Mouse (Mus musculus) left cerebral cortex, postnatal 25 days (tissue): Measurements from ENCODE around the gene Wdr76. TPM values are rescaled to one million over a fixed set of nuclear protein-coding genes. Genes with fewer than 3 reads are reported as not detected.
"Not testable (repeated sequence)": the region's sequence is repeated elsewhere in the genome, so short reads cannot be mapped to it uniquely, and the experiment has no call there.

Experiments
- DNase-seq, 2 experiments: peaks; one replicate each; pipeline ENCODE4 v3.0.0; 2022; ENCODE audit warnings: low spot score in 2 of 2, mixed read lengths in 1 of 2
- intact Hi-C: fragments of 180-260 bp; cut with DNase I; formaldehyde crosslinking; loops from one replicate; pipeline ENCODE4 v1.15.1; 2025
- total RNA-seq, 2 experiments: library from RNA; stranded (reverse); gene quantifications; 2 replicates each; pipeline ENCODE4 v1.2.3; 2021

The Wdr76 gene
- total RNA-seq: 1 to 10 TPM; 4.2 to 4.4 TPM

DNA sequence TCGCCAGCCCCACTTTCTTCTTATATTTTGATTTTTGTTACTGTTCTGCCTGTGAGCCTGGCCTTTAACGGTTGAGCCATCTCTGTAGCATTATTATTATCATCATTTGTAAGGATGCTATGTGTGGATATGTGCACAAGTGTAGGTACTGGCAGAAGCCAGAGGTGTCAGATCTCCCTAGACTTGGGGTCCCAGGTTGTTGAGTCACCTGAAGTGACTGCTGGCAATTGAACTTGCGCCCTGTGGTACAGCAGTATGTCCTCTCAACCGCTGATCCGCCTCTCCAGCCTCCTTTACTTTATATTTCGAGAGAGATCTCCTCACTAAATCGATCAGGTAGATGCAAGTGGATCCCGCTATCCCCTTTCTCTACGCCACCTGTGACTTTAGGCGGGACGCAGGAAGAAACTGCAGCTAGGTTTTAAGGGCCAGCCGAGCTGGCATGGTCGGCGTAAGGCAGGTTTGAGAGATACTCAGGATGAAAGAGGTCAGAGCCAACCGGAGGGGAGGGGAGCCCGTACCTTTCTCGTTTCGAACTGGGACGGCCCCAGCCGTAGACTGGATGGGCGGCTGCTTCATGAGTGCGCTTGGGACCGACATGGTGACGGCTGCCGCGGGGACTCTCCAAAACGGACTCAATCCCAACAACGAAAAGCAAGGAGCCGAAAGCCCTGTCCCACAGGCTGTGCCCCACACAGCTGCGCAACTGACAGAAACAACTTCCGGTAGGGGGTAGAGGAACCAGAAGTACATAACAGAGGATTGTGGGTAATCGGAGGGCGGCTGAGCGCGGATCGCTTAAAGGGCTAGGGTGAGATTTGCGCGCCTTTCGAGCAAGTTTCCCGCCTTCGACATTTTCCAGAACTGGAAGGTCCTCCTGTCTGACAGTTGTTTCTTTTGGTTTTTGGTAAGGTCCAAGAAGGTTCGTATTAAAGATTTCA is at the start of gene Wdr76, which contains the start of gene Mfap1a:
Gene Wdr76 (plus strand): TSS at position 782 of the 941 bp plus-strand sequence.
Gene Mfap1a (minus strand): TSS at position 724 of the 941 bp plus-strand sequence.
- intact Hi-C loops: loop anchor here (5.0 kb wide), 1 partner anchor 34 kb away; the partner anchor contains the start of gene Mfap1b
- DNase-seq: peak; percentile 83 to 93

- intact Hi-C loops: no loop called here
- no peak for DNase-seq
Observed at GRCm38 (mm10) chr2:121460071-121460470, 46.5 kb upstream of the Wdr76 start.

DNA sequence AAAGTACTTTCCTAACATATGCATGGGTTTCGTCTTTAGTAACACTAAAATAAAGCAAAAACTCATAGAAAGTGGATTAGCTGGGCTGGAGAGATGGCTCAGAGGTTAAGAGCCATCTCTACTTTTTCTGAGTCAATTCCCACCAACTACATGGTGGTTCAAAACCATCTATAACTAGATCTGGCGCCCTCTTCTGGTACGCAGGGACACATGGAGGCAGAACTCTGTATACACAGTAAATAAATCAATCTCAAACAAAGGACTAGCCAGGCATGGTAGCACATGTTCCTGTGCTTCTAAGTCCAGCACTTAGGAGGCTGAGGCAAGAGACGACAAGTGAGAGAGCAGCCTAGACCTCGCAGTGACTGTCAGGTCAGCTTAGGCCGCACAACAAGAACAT is 37.5 kb upstream of the Wdr76 start:
- intact Hi-C loops, DNase-seq: not testable (repeated sequence)

DNA sequence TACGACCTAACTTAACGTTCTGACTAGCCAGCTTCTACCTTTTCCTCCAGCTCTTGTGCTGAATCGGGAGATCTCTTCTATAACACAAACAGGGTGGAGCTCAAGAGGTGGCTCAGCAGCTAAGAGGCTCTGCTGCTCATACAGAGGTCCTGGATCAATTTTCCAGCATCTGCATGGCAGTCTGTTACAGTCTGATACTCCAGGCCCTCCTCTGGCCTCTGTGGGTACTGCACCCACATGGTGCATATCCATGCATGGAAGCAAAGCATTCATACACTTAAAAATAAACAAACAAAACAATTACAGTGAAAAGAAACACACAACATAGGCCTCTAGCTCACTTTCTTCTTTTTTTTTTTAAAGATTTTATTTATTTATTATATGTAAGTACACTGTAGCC is 33.7 kb upstream of the Wdr76 start:
- intact Hi-C loops: loop anchor here (5.0 kb wide), 1 partner anchor 35 kb away; the partner anchor contains the start of genes Mfap1a and Wdr76

DNA sequence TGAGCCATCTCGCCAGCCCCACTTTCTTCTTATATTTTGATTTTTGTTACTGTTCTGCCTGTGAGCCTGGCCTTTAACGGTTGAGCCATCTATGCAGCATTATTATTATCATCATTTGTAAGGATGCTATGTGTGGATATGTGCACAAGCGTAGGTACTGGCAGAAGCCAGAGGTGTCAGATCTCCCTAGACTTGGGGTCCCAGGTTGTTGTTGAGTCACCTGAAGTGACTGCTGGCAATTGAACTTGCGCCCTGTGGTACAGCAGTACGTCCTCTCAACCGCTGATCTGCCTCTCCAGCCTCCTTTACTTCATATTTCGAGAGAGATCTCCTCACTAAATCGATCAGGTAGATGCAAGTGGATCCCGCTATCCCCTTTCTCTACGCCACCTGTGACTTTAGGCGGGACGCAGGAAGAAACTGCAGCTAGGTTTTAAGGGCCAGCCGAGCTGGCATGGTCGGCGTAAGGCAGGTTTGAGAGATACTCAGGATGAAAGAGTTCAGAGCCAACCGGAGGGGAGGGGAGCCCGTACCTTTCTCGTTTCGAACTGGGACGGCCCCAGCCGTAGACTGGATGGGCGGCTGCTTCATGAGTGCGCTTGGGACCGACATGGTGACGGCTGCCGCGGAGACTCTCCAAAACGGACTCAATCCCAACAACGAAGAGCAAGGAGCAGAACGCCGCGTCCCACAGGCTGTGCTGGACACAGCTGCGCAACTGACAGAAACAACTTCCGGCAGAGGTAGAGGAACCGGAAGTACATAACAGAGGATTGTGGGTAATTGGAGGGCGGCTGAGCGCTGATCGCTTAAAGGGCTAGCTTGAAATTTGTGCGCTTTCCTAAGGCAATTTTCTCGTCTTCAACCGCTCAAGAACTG is 33.0 kb upstream of the Wdr76 start, which contains the start of gene Mfap1b:
Gene Mfap1b (minus strand): TSS at position 767 of the 879 bp plus-strand sequence.
- peak; percentile 85 to 93 for DNase-seq
- intact Hi-C loops: loop anchor here (1.0 to 5.0 kb wide), 2 partner anchors 24 to 34 kb away; partner anchors contain the start of genes Mfap1a, Serf2 and Wdr76

More for the DNA sequence above, 33.7 kb upstream of the Wdr76 start:
- not testable (repeated sequence) for DNase-seq

DNA sequence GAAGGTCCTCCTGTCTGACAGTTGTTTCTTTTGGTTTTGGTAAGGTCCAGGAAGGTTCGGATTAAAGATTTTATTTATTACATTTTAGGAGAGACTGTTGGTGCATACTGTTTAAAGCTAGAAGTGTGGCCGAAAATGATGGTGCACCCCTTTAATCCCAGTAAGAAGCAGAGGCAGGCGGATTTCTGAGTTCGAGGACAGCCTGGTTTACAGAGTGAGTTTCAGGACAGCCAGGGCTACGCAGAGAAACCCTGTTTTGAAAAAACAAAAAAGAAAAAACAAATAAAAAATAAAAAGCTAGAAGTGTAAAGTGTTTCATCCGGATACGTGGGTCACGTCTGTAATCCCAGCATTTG is 32.4 kb upstream of the Wdr76 start:
- intact Hi-C loops: loop anchor here (1.0 to 5.0 kb wide), 2 partner anchors 25 to 33 kb away; partner anchors contain the start of genes Mfap1a, Serf2 and Wdr76
- DNase-seq: no peak

GRCm38 (mm10) chr2:121475306-121475705 is 31.2 kb upstream of the Wdr76 start:
- DNase-seq, intact Hi-C loops: not testable (repeated sequence)

DNA sequence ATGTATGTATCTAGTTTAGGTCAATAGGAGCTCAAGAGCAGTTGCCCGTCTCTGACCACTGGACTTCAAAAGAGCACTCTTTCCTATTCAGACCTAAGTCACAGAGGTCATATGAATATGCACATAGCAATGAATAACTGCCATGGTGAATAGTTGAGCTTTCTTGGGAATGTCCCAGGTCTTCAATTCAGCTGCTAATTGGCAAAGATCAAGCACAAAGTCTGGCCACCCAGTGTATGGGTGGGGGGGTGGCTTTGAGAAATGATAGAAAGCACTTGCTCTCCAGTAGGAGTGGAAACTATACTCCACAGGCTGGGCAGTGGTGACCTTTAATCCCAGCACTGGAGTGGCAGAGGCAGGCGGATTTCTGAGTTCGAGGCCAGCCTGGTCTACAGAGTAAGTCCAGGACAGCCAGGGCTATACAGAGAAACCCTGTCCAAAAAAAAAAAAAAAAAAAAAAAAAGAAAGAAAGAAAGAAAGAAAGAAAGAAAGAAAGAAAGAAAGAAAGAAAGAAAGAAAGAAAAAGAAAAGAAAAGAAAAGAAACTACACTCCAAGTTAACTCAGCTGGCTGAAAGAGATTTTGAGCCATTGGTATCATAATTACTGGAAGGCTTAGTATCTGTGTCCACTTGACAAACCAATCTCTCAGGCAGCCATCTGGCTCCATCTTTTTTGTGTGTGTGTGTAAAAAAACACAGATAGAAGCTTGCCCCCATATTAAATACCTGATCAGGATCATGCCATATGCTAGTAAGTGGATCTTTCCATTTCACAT is 28.8 kb upstream of the Wdr76 start:
- no peak for DNase-seq
- intact Hi-C loops: no loop called here

DNA sequence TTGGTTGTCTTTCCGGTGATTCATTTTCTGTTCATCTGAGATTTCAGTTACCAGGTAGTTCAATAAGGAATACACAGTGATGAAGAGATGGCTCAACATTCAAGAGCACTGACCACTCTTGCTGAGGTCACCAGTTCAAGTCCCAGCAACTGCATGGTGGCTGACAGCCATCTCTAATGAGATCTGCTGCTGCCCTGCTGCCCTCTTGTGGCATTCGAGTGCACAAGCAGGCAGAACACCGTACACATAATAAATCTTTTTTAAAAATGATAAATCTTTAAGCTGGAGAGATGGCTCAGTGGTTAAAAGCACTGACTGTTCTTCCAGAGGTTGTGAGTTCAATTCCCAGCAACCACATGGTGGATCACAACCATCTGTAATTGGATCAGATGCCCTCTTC is 26.0 kb upstream of the Wdr76 start:
- intact Hi-C loops: no loop called here
- no peak for DNase-seq

DNA sequence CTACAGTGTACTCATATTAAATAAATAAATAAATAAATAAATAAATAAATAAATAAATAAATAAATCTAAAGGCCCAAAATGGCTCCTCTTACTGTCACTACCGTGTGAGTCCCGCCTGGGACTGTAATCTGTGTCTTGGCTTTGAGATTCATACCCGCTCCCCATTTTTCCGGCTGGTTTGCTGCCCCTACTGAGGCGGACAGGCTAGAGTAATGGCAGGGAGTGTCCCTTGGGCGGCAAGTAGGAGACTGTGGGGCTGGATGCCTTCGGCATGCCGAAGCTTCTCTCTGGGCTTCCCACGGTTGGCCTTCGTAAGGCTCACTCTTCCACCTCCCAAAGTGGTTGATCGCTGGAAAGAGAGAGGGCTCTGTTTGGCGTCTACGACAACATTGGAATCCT is 25.6 kb upstream of the Wdr76 start:
- DNase-seq, intact Hi-C loops: not testable (repeated sequence)

GRCm38 (mm10) chr2:121483576-121483975 is 22.9 kb upstream of the Wdr76 start:
- intact Hi-C loops: no loop called here
- DNase-seq: no peak

- intact Hi-C loops, DNase-seq: not testable (repeated sequence)
Observed at GRCm38 (mm10) chr2:121484403-121484802, 22.1 kb upstream of the Wdr76 start.

DNA sequence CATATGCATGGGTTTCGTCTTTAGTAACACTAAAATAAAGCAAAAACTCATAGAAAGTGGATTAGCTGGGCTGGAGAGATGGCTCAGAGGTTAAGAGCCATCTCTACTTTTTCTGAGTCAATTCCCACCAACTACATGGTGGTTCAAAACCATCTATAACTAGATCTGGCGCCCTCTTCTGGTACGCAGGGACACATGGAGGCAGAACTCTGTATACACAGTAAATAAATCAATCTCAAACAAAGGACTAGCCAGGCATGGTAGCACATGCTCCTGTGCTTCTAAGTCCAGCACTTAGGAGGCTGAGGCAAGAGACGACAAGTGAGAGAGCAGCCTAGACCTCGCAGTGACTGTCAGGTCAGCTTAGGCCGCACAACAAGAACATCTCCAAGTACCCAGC is 5.0 kb upstream of the Wdr76 start:
- intact Hi-C loops: not testable (repeated sequence)

GRCm38 (mm10) chr2:121507173-121507950 is 839 bp downstream of the Wdr76 start:
- no peak for DNase-seq
- intact Hi-C loops: loop anchor here (5.0 kb wide), 1 partner anchor 35 kb away; the partner anchor contains the start of gene Mfap1b

More for the DNA sequence above, 5.0 kb upstream of the Wdr76 start:
- DNase-seq: not testable (repeated sequence)

GRCm38 (mm10) chr2:121507951-121508330 is 1.4 kb downstream of the Wdr76 start:
- intact Hi-C loops: loop anchor here (5.0 kb wide), 1 partner anchor 36 kb away; the partner anchor contains the start of gene Mfap1b
- DNase-seq: no peak

- intact Hi-C loops: loop anchor here (5.0 kb wide), 1 partner anchor 37 kb away; the partner anchor contains the start of gene Mfap1b
- peak; percentile 30 to 55 for DNase-seq
Observed at GRCm38 (mm10) chr2:121509584-121509983, 3.1 kb downstream of the Wdr76 start.

GRCm38 (mm10) chr2:121511401-121511800 is 4.9 kb downstream of the Wdr76 start:
- intact Hi-C loops: no loop called here

More at GRCm38 (mm10) chr2:121511401-121511800, 4.9 kb downstream of the Wdr76 start:
- DNase-seq: no peak
